Mouse (Mus musculus) forebrain, embryonic 13.5 days (tissue): ENCODE data around the gene Lrrfip1. TPM values are rescaled to one million over a fixed set of nuclear protein-coding genes. Genes with fewer than 3 reads are reported as not detected.

Experiments used
- ATAC-seq: fragments of 200-750 bp; cut with Nextera tagmentation; 2 replicates; pipeline ENCODE4 v1.8.0; 2017
- H3K27ac ChIP-seq: fragments of 300-500 bp; sonication (generic); 2 replicates; pipeline ENCODE4 v1.5.1; 2015; ENCODE audit warnings: inconsistent platforms, mild to moderate bottlenecking, moderate library complexity
- H3K27me3 ChIP-seq: fragments of 300-500 bp; sonication (generic); 2 replicates; pipeline ENCODE4 v1.6.1; 2015; ENCODE audit warnings: mild to moderate bottlenecking, inconsistent platforms
- H3K36me3 ChIP-seq: fragments of 300-500 bp; sonication (generic); 2 replicates; pipeline ENCODE4 v1.6.1; 2015; ENCODE audit warnings: mild to moderate bottlenecking, inconsistent platforms; ENCODE audit not compliant: poor library complexity, severe bottlenecking
- H3K4me1 ChIP-seq: fragments of 300-500 bp; sonication (generic); 2 replicates; pipeline ENCODE4 v1.6.1; 2015; ENCODE audit warnings: inconsistent platforms
- H3K4me2 ChIP-seq: fragments of 300-500 bp; sonication (generic); 2 replicates; pipeline ENCODE4 v1.6.1; 2015; ENCODE audit warnings: inconsistent platforms, mild to moderate bottlenecking, moderate library complexity
- H3K4me3 ChIP-seq: fragments of 300-500 bp; sonication (generic); 2 replicates; pipeline ENCODE4 v1.5.1; 2015; ENCODE audit warnings: mild to moderate bottlenecking, inconsistent platforms
- H3K9ac ChIP-seq: fragments of 300-500 bp; sonication (generic); 2 replicates; pipeline ENCODE4 v1.6.1; 2015; ENCODE audit warnings: mild to moderate bottlenecking, inconsistent platforms
- H3K9me3 ChIP-seq: fragments of 300-500 bp; sonication (generic); replicated peaks from 2 replicates; pipeline ENCODE4 v1.6.1; 2016; ENCODE audit warnings: inconsistent platforms
- WGBS: fragments of 180-500 bp; shearing (Covaris S2); methylation state at CpG from one replicate; pipeline ENCODE4 v1.1.7; 2015; 5-methylcytosine and 5-hydroxymethylcytosine counted together
- polyA plus RNA-seq: library from polyadenylated mRNA; unstranded; fragments of >200 nt; fragmentation: Nextera tagmentation; extraction: Ambion mirVana; gene quantifications from 2 replicates; pipeline ENCODE4 v1.2.1, GENCODE M21; 2015

Lrrfip1 gene
- polyA plus RNA-seq, 1 experiment from 2014 or later, result 22.1 TPM

DNA sequence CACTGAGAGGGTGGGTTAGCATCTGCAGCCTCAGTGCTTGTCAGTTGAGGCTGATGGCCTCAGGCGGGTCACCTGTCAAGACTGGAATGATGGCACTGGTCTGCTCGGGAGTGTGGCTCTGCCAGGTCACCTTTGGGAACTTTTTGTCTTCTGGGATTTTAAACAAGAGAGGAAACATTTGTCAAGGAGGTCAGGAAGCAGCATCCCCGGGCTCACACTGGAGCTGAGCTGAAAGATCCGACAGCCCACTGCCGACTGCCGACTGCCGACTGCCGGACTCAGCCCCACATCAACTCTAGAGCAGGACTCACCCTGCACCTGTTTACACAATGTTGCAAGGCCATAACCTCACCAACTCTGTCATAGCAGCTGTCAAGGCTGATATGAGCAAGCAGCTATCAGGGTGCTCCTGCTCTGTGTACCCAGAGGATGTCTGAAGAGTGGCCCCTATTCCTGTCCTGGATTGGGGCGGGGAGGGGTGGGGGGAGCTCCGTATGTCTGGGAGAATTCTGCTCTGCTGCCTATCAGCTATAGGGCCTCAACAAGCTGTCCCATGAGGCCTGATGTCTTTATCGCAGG, 33.9 kb downstream of the Lrrfip1 start:
- Histone ChIP-seq H3K9me3 (no peaks in the 10 kb centered on the region), H3K4me3 (no peak overlapping the region), H3K4me1 (no peaks in the 10 kb centered on the region), H3K27me3 (no peaks in the 10 kb centered on the region), H3K36me3 (no peaks in the 10 kb centered on the region), H3K4me2 (no peak overlapping the region), H3K9ac (no peak overlapping the region), H3K27ac (no peak overlapping the region)
- ATAC-seq, result no peak
- 87% methylated on average over 11 of the region's 11 CpGs for WGBS

DNA sequence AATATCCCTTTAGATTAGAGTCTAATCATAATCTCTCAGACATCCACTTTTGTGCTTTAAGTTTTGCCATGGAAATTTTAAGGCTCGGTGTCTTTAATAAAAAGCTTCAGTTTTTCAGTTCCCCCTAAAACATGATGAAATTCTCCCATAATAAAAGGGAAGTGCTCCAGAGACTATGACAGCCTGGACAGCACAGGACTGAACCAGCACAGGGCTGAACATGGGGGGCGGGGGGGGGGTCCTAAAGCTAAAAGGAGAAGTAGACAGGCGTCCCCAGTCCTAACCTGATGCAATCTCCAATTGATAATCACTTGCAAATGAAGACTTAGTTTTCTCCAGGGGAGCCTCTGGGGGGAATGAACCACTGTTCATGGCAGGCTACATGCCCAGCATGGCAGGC, 36.0 kb downstream of the Lrrfip1 start:
- Histone ChIP-seq H3K9me3 (no peaks in the 10 kb centered on the region), H3K36me3 (no peaks in the 10 kb centered on the region), H3K4me1 (peaks cover 9% of the 10 kb centered on the region), H3K4me3 (no peak overlapping the region), H3K27ac (no peak overlapping the region), H3K4me2 (no peak overlapping the region), H3K9ac (no peak overlapping the region), H3K27me3 (no peaks in the 10 kb centered on the region)
- WGBS, result 92% methylated on average over 3 of the region's 3 CpGs
- ATAC-seq, result no peak

DNA sequence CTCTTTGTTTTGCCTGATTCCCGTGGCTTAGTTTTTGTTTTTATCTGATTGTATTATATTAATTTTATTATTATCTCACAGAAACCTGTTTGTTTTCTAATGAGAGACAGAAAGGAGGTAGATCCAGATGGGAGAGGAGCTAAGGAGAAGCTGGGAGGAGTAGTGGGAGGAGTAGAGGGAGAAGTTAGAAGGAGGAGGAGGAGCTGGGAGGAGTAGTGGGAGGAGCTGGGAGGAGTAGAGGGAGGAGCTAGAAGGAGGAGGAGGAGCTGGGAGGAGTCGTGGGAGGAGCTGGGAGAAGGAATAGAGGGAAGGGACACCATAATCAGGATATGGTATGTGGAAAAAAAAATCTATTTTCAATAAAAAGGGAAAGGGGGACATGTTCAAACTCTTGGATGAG, 36.7 kb downstream of the Lrrfip1 start:
- 85% methylated on average over 2 of the region's 2 CpGs for whole genome bisulfite sequencing
- no peak for ATAC-seq
- Histone ChIP-seq H3K9me3 (no peaks in the 10 kb centered on the region), H3K4me1 (peaks cover 9% of the 10 kb centered on the region), H3K4me3 (no peak overlapping the region), H3K9ac (no peak overlapping the region), H3K36me3 (no peaks in the 10 kb centered on the region), H3K27me3 (no peaks in the 10 kb centered on the region), H3K4me2 (no peak overlapping the region), H3K27ac (no peak overlapping the region)

DNA sequence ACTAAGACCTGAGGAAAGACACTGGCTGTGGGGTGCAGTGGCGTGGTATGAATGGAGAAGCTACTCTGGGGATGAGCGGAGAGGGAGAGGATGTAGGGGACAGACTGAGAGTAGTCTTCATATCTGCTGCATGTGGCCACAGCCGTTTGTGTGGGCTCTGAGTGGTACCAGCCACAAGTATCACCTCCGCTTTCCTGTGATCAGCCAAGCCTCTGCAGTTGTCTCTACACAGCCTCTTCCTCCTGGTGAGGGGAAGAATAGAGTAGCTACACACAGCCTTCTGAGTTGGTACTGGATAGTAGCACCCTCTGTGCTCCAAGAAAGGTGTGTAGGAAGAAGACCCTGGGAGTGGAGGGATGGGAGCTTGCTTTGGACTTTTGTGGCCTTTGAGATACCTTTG, 38.7 kb downstream of the Lrrfip1 start:
- H3K27me3 ChIP-seq, result no peaks in the 10 kb centered on the region
- peaks cover 9% of the 10 kb centered on the region for H3K4me1 ChIP-seq
- H3K36me3 ChIP-seq, result no peaks in the 10 kb centered on the region
- H3K9me3 ChIP-seq, result no peaks in the 10 kb centered on the region
- no peak for ATAC-seq
- no peak overlapping the region for H3K4me2 ChIP-seq
- no peak overlapping the region for H3K27ac ChIP-seq
- 88% methylated on average over 4 of the region's 4 CpGs for WGBS
- no peak overlapping the region for H3K4me3 ChIP-seq
- no peak overlapping the region for H3K9ac ChIP-seq

DNA sequence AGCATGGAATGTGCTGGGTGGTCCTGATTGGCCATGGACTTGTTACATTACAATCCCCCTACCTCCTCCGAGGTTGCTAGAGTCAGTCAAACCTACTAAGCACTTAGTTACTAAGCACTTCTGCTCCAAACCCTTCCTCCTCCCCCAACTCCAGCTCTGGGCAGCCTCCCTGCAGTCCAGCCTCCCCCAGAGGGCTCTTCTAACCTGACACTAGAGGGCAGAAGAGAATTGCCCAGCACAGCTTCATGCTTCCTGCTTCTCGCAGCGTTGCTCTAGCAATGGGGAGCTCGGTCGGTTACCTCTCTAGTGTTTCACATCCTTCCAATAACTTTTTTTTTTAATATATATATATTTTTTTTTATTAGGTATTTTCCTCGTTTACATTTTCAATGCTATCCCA, 39.5 kb downstream of the Lrrfip1 start:
- Histone ChIP-seq H3K4me2 (no peak overlapping the region), H3K27ac (no peak overlapping the region), H3K9ac (no peak overlapping the region), H3K4me1 (peaks cover 13% of the 10 kb centered on the region), H3K9me3 (no peaks in the 10 kb centered on the region), H3K27me3 (no peaks in the 10 kb centered on the region), H3K4me3 (no peak overlapping the region), H3K36me3 (no peaks in the 10 kb centered on the region)
- 84% methylated on average over 6 of the region's 6 CpGs for WGBS
- ATAC-seq, result no peak

DNA sequence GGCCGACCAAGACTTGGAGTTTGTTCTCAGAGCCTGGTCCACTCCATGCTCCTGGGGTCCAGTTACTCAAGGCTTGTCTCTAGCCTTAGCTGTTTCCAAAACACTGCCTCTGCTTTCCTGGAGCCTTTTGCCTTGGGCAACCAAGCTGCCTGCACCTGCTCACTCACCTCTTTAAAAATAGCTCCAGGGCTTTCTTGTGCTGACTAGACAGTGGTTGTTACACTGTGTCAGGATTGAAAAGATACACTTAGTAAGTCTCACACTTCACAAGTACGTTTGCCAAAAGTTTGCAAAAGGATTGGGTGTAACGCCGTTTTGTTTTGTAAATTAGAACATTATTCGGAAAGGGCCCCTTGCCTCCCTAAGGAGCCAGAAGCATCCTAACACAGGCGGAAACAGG, 40.0 kb downstream of the Lrrfip1 start:
- no peaks in the 10 kb centered on the region for H3K9me3 ChIP-seq
- ATAC-seq, result no peak
- H3K27ac ChIP-seq, result no peak overlapping the region; the same call in 1 of the 2 replicates
- WGBS, result 31% methylated on average over 6 of the region's 6 CpGs
- no peak overlapping the region for H3K4me3 ChIP-seq
- no peak overlapping the region for H3K9ac ChIP-seq
- no peaks in the 10 kb centered on the region for H3K27me3 ChIP-seq
- no peak overlapping the region for H3K4me2 ChIP-seq
- H3K4me1 ChIP-seq, result peaks cover 18% of the 10 kb centered on the region
- no peaks in the 10 kb centered on the region for H3K36me3 ChIP-seq

DNA sequence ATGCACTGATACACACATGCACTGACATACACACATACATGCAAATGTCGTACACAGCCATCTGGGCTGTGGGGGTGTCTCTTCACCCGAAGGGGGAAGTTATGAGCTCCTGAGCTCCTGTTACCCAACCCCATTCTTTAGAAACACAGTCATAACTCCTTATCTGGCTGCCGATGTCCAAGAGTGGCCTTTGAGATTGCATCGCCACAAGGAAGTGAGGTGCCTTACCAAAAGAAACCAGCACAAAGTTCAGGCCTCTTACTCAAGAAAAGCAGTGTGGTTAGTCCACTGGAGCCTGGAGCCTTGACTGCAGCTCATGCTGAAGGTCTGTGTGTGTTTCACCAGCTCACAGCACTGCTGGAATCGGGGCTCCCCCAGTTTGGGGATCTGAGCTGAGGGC, 43.1 kb downstream of the Lrrfip1 start:
- no peaks in the 10 kb centered on the region for H3K9me3 ChIP-seq
- ATAC-seq, result no peak
- H3K27ac ChIP-seq, result no peak overlapping the region
- no peak overlapping the region for H3K4me3 ChIP-seq
- H3K36me3 ChIP-seq, result no peaks in the 10 kb centered on the region
- H3K9ac ChIP-seq, result no peak overlapping the region
- peaks cover 19% of the 10 kb centered on the region for H3K4me1 ChIP-seq
- 86% methylated on average over 5 of the region's 5 CpGs for WGBS
- no peak overlapping the region for H3K4me2 ChIP-seq
- no peaks in the 10 kb centered on the region for H3K27me3 ChIP-seq

DNA sequence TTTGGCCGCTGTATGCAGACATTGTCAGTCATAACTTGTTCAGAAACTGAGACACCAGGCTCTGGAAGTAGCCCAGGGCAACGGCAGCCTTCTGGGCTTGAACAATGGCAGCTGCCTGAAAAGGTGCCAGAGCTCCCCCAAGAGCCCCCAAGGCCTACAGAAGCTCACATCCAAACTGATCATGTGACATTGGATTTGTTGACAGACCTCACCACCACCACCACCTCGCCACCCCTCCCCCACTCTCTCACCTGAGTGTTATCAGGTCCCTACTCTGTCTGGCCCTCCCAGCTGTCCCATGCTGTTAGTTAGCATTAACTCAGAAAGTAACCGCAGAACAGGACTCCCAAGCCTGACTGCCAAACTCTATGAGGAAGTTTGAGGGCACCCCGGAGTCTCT, 44.7 kb downstream of the Lrrfip1 start:
- Histone ChIP-seq H3K27ac (no peak overlapping the region), H3K9me3 (no peaks in the 10 kb centered on the region), H3K4me2 (no peak overlapping the region), H3K9ac (no peak overlapping the region), H3K4me1 (peaks cover 19% of the 10 kb centered on the region), H3K4me3 (no peak overlapping the region), H3K27me3 (no peaks in the 10 kb centered on the region), H3K36me3 (no peaks in the 10 kb centered on the region)
- WGBS, result 63% methylated on average over 5 of the region's 5 CpGs
- no peak for ATAC-seq

DNA sequence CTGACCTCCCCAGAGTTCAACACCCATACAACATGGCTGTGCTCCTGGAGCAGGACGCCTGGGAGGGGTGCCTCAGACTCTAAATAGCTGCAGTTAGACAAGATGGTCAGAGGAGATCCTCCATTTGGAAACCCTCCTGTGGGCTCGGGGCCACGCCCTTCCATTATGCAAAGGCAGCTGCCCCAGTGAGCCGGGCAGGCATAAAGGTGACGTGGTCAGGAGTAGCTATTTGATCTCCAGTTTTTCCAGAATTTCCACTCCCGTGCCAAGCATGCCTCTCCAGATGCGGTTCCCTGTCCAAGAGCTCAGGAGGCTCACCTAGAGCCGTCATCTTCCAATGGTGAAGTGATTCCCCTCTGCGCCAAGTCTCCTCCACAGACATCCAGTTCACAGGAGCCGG, 45.6 kb downstream of the Lrrfip1 start:
- ATAC-seq, result no peak
- Histone ChIP-seq H3K9me3 (no peaks in the 10 kb centered on the region), H3K4me2 (no peak overlapping the region), H3K4me3 (no peak overlapping the region), H3K4me1 (peaks cover 12% of the 10 kb centered on the region), H3K36me3 (no peaks in the 10 kb centered on the region), H3K27me3 (no peaks in the 10 kb centered on the region), H3K27ac (no peak overlapping the region), H3K9ac (no peak overlapping the region)
- WGBS, result 91% methylated on average over 10 of the region's 10 CpGs

DNA sequence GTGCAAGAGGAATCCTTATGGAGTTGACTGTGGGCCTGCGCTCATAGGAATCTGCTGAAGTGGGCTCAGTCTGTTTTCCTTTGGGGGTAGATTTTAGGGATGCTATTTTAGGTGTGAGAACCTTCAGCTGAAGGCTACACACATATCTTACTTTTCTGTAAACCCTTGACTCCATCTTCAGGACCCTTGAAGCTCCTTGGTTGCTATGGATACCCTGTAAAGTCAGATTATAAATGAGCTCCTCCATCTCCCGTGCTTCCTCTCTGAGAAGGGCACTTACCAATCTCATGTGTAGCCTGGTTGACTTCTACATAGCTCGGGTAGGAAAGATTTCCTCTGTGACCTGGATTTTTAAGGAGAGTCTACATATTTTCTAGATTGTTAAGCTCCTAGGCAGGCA, 46.1 kb downstream of the Lrrfip1 start:
- Histone ChIP-seq H3K36me3 (no peaks in the 10 kb centered on the region), H3K4me3 (no peak overlapping the region), H3K9me3 (no peaks in the 10 kb centered on the region), H3K27ac (no peak overlapping the region), H3K27me3 (no peaks in the 10 kb centered on the region), H3K4me2 (no peak overlapping the region), H3K4me1 (peaks cover 9% of the 10 kb centered on the region; the same call in 1 of the 2 replicates), H3K9ac (no peak overlapping the region)
- WGBS, result 76% methylated on average over 3 of the region's 3 CpGs
- no peak for ATAC-seq

DNA sequence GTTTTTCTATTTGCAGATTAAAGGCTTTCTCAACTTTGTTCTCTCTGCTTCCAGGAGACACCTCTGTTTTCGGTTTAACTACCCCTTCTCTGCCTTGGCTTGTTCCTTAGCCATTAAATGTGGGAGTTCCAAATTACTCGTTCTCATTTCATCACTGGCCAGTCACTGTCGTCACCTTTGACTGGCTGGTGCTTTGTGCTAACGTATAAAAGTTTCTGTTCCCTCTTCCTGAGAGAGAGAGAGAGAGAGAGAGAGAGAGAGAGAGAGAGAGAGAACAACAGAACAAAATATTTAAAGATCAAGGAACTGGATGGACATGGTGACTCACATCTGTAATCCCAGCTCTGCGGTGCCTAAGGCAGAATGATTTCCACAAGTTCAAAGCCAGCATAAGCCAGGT, 47.7 kb downstream of the Lrrfip1 start:
- Histone ChIP-seq H3K36me3 (no peaks in the 10 kb centered on the region), H3K9ac (no peak overlapping the region), H3K27ac (no peak overlapping the region), H3K4me2 (no peak overlapping the region), H3K4me3 (no peak overlapping the region), H3K9me3 (no peaks in the 10 kb centered on the region), H3K27me3 (no peaks in the 10 kb centered on the region), H3K4me1 (peaks cover 9% of the 10 kb centered on the region; the same call in 1 of the 2 replicates)
- no peak for ATAC-seq
- WGBS, result 81% methylated on average over 5 of the region's 5 CpGs

DNA sequence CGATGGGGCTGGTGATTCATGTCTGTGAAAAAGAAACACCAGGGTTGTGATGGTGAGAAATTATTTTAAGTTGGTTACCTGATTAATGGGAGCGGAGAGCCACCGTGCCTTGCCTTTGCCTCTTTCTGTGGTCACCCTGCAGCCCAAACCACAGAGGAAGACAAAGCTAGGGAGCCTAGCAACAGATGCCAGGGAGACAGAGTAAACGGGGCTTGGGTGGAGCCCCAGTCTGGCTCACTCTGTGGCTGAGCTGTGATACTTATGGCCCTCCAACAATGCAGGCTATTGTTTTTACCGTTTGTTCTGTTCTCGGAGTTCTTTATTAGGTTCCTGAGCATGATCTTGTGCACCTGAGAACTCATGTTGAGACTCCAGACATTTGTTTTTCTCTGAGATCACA, 50.8 kb downstream of the Lrrfip1 start:
- Histone ChIP-seq H3K4me2 (no peak overlapping the region), H3K36me3 (no peaks in the 10 kb centered on the region), H3K27me3 (peaks cover 16% of the 10 kb centered on the region), H3K9me3 (no peaks in the 10 kb centered on the region), H3K4me3 (no peak overlapping the region), H3K27ac (no peak overlapping the region), H3K9ac (no peak overlapping the region), H3K4me1 (peaks cover 17% of the 10 kb centered on the region)
- ATAC-seq, result no peak
- 67% methylated on average over 6 of the region's 6 CpGs for WGBS

DNA sequence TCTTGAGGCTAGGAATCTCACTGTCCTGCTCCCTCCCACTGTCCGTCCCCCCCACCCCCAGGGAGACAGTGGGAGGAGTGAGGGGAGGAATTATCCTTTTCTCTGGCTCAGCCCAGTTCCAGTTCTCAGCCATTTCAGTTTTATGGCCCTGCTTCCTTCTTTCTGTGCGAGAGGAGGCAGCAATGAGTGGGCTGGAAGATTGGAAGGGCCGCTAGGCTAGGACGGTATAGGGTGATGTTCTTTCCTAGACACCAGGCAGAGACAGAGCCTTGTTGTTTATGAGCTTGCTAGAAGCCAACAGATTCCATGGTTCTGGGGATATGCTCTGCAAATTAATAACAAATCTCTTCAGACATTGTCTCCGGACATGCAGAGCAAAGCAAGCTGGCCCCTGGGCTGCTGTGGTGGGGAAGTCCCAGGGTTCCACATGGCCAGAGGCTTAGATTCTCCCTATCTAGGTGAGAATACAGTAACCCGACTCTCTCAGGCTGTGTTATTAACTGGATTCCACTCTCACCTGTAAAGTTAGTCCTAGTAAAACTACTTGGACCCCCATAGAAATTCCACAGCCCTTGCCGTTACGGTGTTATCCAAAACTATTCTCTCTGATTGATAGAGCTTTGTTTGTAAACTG, 53.0 kb downstream of the Lrrfip1 start:
- no peak for ATAC-seq
- 81% methylated on average over 8 of the region's 8 CpGs for WGBS

More for the DNA sequence above, 53.0 kb downstream of the Lrrfip1 start:
- Histone ChIP-seq H3K4me1 (peaks cover 17% of the 10 kb centered on the region), H3K9ac (no peak overlapping the region), H3K27me3 (peaks cover 23% of the 10 kb centered on the region), H3K27ac (no peak overlapping the region), H3K36me3 (no peaks in the 10 kb centered on the region), H3K4me3 (no peak overlapping the region), H3K4me2 (no peak overlapping the region), H3K9me3 (no peaks in the 10 kb centered on the region)
